8 mouse cellular contexts compared by ENCODE assay signal in genomic region chr10:91171041-91171440, GRCm38 (mm10). TPM values are rescaled to one million over a fixed set of nuclear protein-coding genes. Genes with fewer than 3 reads are reported as not detected.
DNase-seq lines count a peak whose midpoint lies in the region; ATAC-seq and TF ChIP-seq lines count a peak whose summit lies in the region.

No protein-coding gene starts in this region.

- intact Hi-C loops in heart, adult 2 months (cut with DNase I), result loop anchor here (1.0 kb wide), 1 partner anchor 10 kb away; the partner anchor contains the start of gene Tmpo
- intact Hi-C loops in heart, postnatal 14 days (cut with DNase I), result loop anchor here (10.0 kb wide), 1 partner anchor 1844 kb away; no protein-coding TSS in a partner anchor

- peak overlapping the region; percentile 77 for H3K4me2 ChIP-seq in forebrain, embryonic 16.5 days (ENCODE audit: low read length)

- peak; percentile 66 for ATAC-seq in forebrain, embryonic 16.5 days

- no peaks in the 10 kb centered on the region for H3K9me3 ChIP-seq in forebrain, embryonic 16.5 days (ENCODE audit: control insufficient read depth, low read length)

- peaks cover 7% of the 10 kb centered on the region for H3K4me1 ChIP-seq in heart, adult 2 months (ENCODE audit: control insufficient read depth, insufficient read depth, low read length)
- H3K4me1 ChIP-seq in thymus, adult 2 months (replicated peaks; ENCODE audit: control insufficient read depth, insufficient read depth, low read length), result peaks cover 12% of the 10 kb centered on the region
- H3K4me1 ChIP-seq in forebrain, embryonic 16.5 days (replicated peaks; ENCODE audit: control insufficient read depth, insufficient read depth, low read length), result peaks cover 32% of the 10 kb centered on the region
- peaks cover 3% of the 10 kb centered on the region; the same call in 1 of the 2 replicates for H3K4me1 ChIP-seq in liver, adult 2 months (ENCODE audit: control insufficient read depth, insufficient read depth, low read length)
- no peaks in the 10 kb centered on the region; the same call in 1 of the 2 replicates for H3K4me1 ChIP-seq in small intestine, adult 2 months (ENCODE audit: control insufficient read depth, insufficient read depth, insufficient read length, low read length)

- no peak for TF ChIP-seq EP300 in heart, adult 2 months (IDR thresholded peaks at IDR 0.05; ENCODE audit: insufficient read depth, low read depth, low read length)

- WGBS in heart, adult 2 months, result under 1% methylated on average over 58 of the region's 59 CpGs
- WGBS in thymus, adult 2 months, result under 1% methylated on average over 59 of the region's 59 CpGs
- under 1% methylated on average over 59 of the region's 59 CpGs for WGBS in forebrain, embryonic 16.5 days
- under 1% methylated on average over 59 of the region's 59 CpGs for WGBS in liver, adult 2 months
- under 1% methylated on average over 57 of the region's 59 CpGs for WGBS in small intestine, adult 2 months

- H3K27me3 ChIP-seq in heart, adult 2 months (ENCODE audit: control insufficient read depth, insufficient read depth, low read length), result no peaks in the 10 kb centered on the region
- no peaks in the 10 kb centered on the region for H3K27me3 ChIP-seq in thymus, adult 2 months (ENCODE audit: control insufficient read depth, insufficient read depth, low read length)
- no peaks in the 10 kb centered on the region for H3K27me3 ChIP-seq in forebrain, embryonic 16.5 days (replicated peaks; ENCODE audit: control insufficient read depth, insufficient read depth, low read length)
- no peaks in the 10 kb centered on the region for H3K27me3 ChIP-seq in liver, adult 2 months (ENCODE audit: control insufficient read depth, insufficient read depth, low read length)
- H3K27me3 ChIP-seq in small intestine, adult 2 months (ENCODE audit: control insufficient read depth, insufficient read depth, low read length), result no peaks in the 10 kb centered on the region

- no peak for TF ChIP-seq POLR2A in heart, adult 2 months (IDR thresholded peaks at IDR 0.05; ENCODE audit: insufficient read depth, low read depth, low read length)
- no peak for TF ChIP-seq POLR2A in thymus, adult 2 months (IDR thresholded peaks at IDR 0.05; ENCODE audit: control insufficient read depth, extremely low read depth, insufficient read depth, low read length, poor library complexity)
- no peak for TF ChIP-seq POLR2A in liver, adult 2 months (IDR thresholded peaks at IDR 0.05; ENCODE audit: extremely low read depth, insufficient read depth, low read length)
- TF ChIP-seq POLR2A in small intestine, adult 2 months (IDR thresholded peaks at IDR 0.05; ENCODE audit: low read depth, low read length), result no peak

- H3K79me2 ChIP-seq in heart, adult 2 months (replicated peaks; ENCODE audit: control insufficient read depth, insufficient read depth, low read length), result no peaks in the 10 kb centered on the region; the same call in none of the 2 replicates
- peaks cover 11% of the 10 kb centered on the region; the same call in 1 of the 2 replicates for H3K79me2 ChIP-seq in liver, adult 2 months (ENCODE audit: control insufficient read depth, insufficient read depth, low read length)

- peak overlapping the region; percentile 95 for H3K4me3 ChIP-seq in heart, adult 2 months
- peak overlapping the region; percentile 93 for H3K4me3 ChIP-seq in thymus, adult 2 months (ENCODE audit: control insufficient read depth, insufficient read depth, low read length)
- H3K4me3 ChIP-seq in forebrain, embryonic 16.5 days (replicated peaks; ENCODE audit: low read length), result peak overlapping the region; percentile 96
- H3K4me3 ChIP-seq in liver, adult 2 months (ENCODE audit: insufficient read depth, low read depth, low read length), result peak overlapping the region; percentile 99
- H3K4me3 ChIP-seq in small intestine, adult 2 months (ENCODE audit: low read depth, low read length), result peak overlapping the region; percentile 97

- peak overlapping the region; percentile 94 for H3K9ac ChIP-seq in heart, adult 2 months (ENCODE audit: low read depth, low read length)
- H3K9ac ChIP-seq in forebrain, embryonic 16.5 days (replicated peaks; ENCODE audit: low read depth, low read length), result peak overlapping the region; percentile 98
- H3K9ac ChIP-seq in liver, adult 2 months (ENCODE audit: low read depth, low read length), result peak overlapping the region; percentile 97

- peak overlapping the region; percentile 99 for H3K27ac ChIP-seq in heart, adult 2 months
- peak overlapping the region; percentile 59 for H3K27ac ChIP-seq in thymus, adult 2 months (ENCODE audit: control insufficient read depth, insufficient read depth, low read length)
- peak overlapping the region; percentile 100 for H3K27ac ChIP-seq in forebrain, embryonic 16.5 days (ENCODE audit: low read length)
- peak overlapping the region; percentile 94 for H3K27ac ChIP-seq in liver, adult 2 months (replicated peaks; ENCODE audit: insufficient read depth, low read depth, low read length)
- peak overlapping the region; percentile 82 for H3K27ac ChIP-seq in small intestine, adult 2 months (ENCODE audit: insufficient read depth, low read depth, low read length)

- DNase-seq in heart, adult 2 months, result no peak
- DNase-seq in heart, postnatal 14 days, result no peak
- DNase-seq in thymus, adult 2 months, result no peak
- DNase-seq in thymus, postnatal 0 days (ENCODE audit: low spot score), result no peak
- peak; percentile 24 for DNase-seq in liver, adult 2 months (ENCODE audit: extremely low read depth, low read depth, low spot score)
- DNase-seq in retina, embryonic 14.5 days (ENCODE audit: low spot score), result no peak

- TF ChIP-seq CTCF in heart, adult 2 months (IDR thresholded peaks at IDR 0.05), result no peak
- TF ChIP-seq CTCF in thymus, adult 2 months (IDR thresholded peaks at IDR 0.05; ENCODE audit: borderline replicate concordance, control insufficient read depth, extremely low read depth, insufficient read depth, low read length, poor library complexity), result no peak
- no peak for TF ChIP-seq CTCF in liver, adult 2 months (IDR thresholded peaks at IDR 0.05; ENCODE audit: low read depth, low read length)
- TF ChIP-seq CTCF in small intestine, adult 2 months (IDR thresholded peaks at IDR 0.05; ENCODE audit: extremely low read depth, insufficient read length, insufficient replicate concordance, low read depth, low read length), result no peak

- peaks cover 11% of the 10 kb centered on the region for H3K36me3 ChIP-seq in heart, adult 2 months (ENCODE audit: control insufficient read depth, insufficient read depth, low read length)
- H3K36me3 ChIP-seq in thymus, adult 2 months (ENCODE audit: control insufficient read depth, insufficient read depth, low read length), result no peaks in the 10 kb centered on the region
- H3K36me3 ChIP-seq in forebrain, embryonic 16.5 days (ENCODE audit: control insufficient read depth, insufficient read depth), result no peaks in the 10 kb centered on the region
- no peaks in the 10 kb centered on the region for H3K36me3 ChIP-seq in liver, adult 2 months (ENCODE audit: control insufficient read depth, insufficient read depth, low read length)
- H3K36me3 ChIP-seq in small intestine, adult 2 months (ENCODE audit: control insufficient read depth, insufficient read depth, low read length), result no peaks in the 10 kb centered on the region

RNA-seq across cellular contexts. Expression of gene Tmpo, which starts 10.1 kb away (rescaled TPM):
- total RNA-seq in heart, adult 2 months (2021), result 10 to 100 TPM; 39.8 to 40.1 TPM
- 13.9 and 26.2 TPM in 2 replicates for polyA plus RNA-seq in heart, adult 2 months (2012; rRNA removed)
- 10 to 100 TPM; 54.4 to 60.4 TPM for total RNA-seq in heart, postnatal 14 days (2021)
- 146 and 233 TPM in 2 replicates for polyA plus RNA-seq in thymus, adult 2 months (2012; rRNA removed)
- polyA plus RNA-seq in thymus, postnatal 0 days (2015; fragmentation: Nextera tagmentation; extraction: Ambion mirVana), result 234 and 263 TPM in 2 replicates
- polyA plus RNA-seq in forebrain, embryonic 16.5 days (2015; fragmentation: Nextera tagmentation; extraction: Ambion mirVana), result 139 and 173 TPM in 2 replicates
- total RNA-seq in liver, adult 2 months (2014; rRNA removed), result 38.4 and 43.3 TPM in 2 replicates
- polyA plus RNA-seq in liver, adult 2 months (2012; rRNA removed), result 10.7 and 12.1 TPM in 2 replicates
- 18.5 and 29.0 TPM in 2 replicates for polyA plus RNA-seq in small intestine, adult 2 months (2012; rRNA removed)

RNA-seq across cellular contexts. Expression of gene Slc25a3, which starts 47.2 kb away (rescaled TPM):
- 1,000 to 10,000 TPM; 2,279 to 2,697 TPM for total RNA-seq in heart, adult 2 months (2021)
- 1,459 and 1,712 TPM in 2 replicates for polyA plus RNA-seq in heart, adult 2 months (2012; rRNA removed)
- total RNA-seq in heart, postnatal 14 days (2021), result 1,000 to 10,000 TPM; 2,379 to 2,461 TPM
- polyA plus RNA-seq in thymus, adult 2 months (2012; rRNA removed), result 257 and 307 TPM in 2 replicates
- polyA plus RNA-seq in thymus, postnatal 0 days (2015; fragmentation: Nextera tagmentation; extraction: Ambion mirVana), result 416 and 468 TPM in 2 replicates
- polyA plus RNA-seq in forebrain, embryonic 16.5 days (2015; fragmentation: Nextera tagmentation; extraction: Ambion mirVana), result 482 and 491 TPM in 2 replicates
- 222 and 288 TPM in 2 replicates for total RNA-seq in liver, adult 2 months (2014; rRNA removed)
- polyA plus RNA-seq in liver, adult 2 months (2012; rRNA removed), result 269 and 371 TPM in 2 replicates
- 486 and 781 TPM in 2 replicates for polyA plus RNA-seq in small intestine, adult 2 months (2012; rRNA removed)
